Mouse (Mus musculus) intestine, embryonic 15.5 days (tissue): Measurements from ENCODE around the gene Gm13275. TPM values are rescaled to one million over a fixed set of nuclear protein-coding genes. Genes with fewer than 3 reads are reported as not detected.
"Not testable (repeated sequence)": the region's sequence is repeated elsewhere in the genome, so short reads cannot be mapped to it uniquely, and the experiment has no call there.

Experiments used
- ATAC-seq: fragments of 200-750 bp; cut with Nextera tagmentation; 2 replicates; pipeline ENCODE4 v1.8.0; 2017; ENCODE audit warnings: moderate TSS enrichment, moderate library complexity
- H3K27ac ChIP-seq: fragments of 300-500 bp; sonication (generic); 2 replicates; pipeline ENCODE4 v1.5.1; 2015; ENCODE audit warnings: mild to moderate bottlenecking, inconsistent platforms
- H3K27me3 ChIP-seq: fragments of 300-500 bp; sonication (generic); replicated peaks from 2 replicates; pipeline ENCODE4 v1.6.1; 2015; ENCODE audit warnings: inconsistent platforms
- H3K36me3 ChIP-seq: fragments of 300-500 bp; sonication (generic); 2 replicates; pipeline ENCODE4 v1.6.1; 2015; ENCODE audit warnings: inconsistent platforms
- H3K4me1 ChIP-seq: fragments of 300-500 bp; sonication (generic); replicated peaks from 2 replicates; pipeline ENCODE4 v1.6.1; 2015; ENCODE audit warnings: inconsistent platforms
- H3K4me2 ChIP-seq: fragments of 300-500 bp; sonication (generic); replicated peaks from 2 replicates; pipeline ENCODE4 v1.6.1; 2015; ENCODE audit warnings: mild to moderate bottlenecking, inconsistent platforms
- H3K4me3 ChIP-seq: fragments of 300-500 bp; sonication (generic); replicated peaks from 2 replicates; pipeline ENCODE4 v1.5.1; 2015; ENCODE audit warnings: inconsistent platforms
- H3K9ac ChIP-seq: fragments of 300-500 bp; sonication (generic); 2 replicates; pipeline ENCODE4 v1.6.1; 2015; ENCODE audit warnings: inconsistent platforms
- H3K9me3 ChIP-seq: fragments of 300-500 bp; sonication (generic); 2 replicates; pipeline ENCODE4 v1.6.1; 2016; ENCODE audit warnings: inconsistent platforms
- WGBS: fragments of 180-500 bp; shearing (Covaris S2); methylation state at CpG from one replicate; pipeline ENCODE4 v1.1.7; 2015; 5-methylcytosine and 5-hydroxymethylcytosine counted together
- polyA plus RNA-seq: library from polyadenylated mRNA; unstranded; fragments of >200 nt; fragmentation: Nextera tagmentation; extraction: Ambion mirVana; gene quantifications from 2 replicates; pipeline ENCODE4 v1.2.1, GENCODE M21; 2015

Gene Gm13275
- polyA plus RNA-seq, 1 experiment from 2014 or later: not detected

GRCm38 (mm10) chr4:88805761-88806160 lies 11.5 kb downstream of the Gm13275 start:
- not testable (repeated sequence) for H3K4me3 ChIP-seq, ATAC-seq, H3K9ac ChIP-seq, H3K4me1 ChIP-seq, H3K36me3 ChIP-seq, H3K9me3 ChIP-seq, H3K27ac ChIP-seq, H3K27me3 ChIP-seq
- WGBS: no CpG with 5 or more reads among the region's 34 CpGs
- H3K4me2 ChIP-seq: 0 out of 2 replicates have a peak overlapping the region, but pooled peaks have one; percentile 41

DNA sequence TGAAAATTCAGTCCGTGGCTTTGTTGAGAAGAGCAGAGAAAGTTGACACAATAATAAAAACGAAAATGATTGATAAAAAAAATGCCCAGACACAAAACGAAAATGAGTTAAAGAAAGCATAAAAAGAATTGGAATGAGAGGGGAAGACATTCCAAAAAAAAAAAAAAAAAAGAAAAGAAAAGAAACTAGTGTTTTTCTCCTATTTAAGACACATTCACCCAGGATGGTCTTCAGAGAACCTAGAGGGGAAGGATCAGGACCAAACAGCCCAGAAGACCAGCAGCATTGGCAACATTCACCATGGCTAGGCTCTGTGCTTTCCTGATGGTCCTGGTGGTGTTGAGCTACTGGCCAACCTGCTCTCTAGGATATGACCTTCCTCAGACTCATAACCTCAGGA lies 21.6 kb downstream of the Gm13275 start, which contains the start of gene Ifna7:
Gene Ifna7 (plus strand): TSS at position 301 of the 400 bp plus-strand sequence.
- Histone ChIP-seq H3K9me3 (no peaks in the 10 kb centered on the region), H3K36me3 (no peaks in the 10 kb centered on the region), H3K27ac (no peak within 1 kb of the TSS), H3K4me3 (no peak within 1 kb of the TSS), H3K27me3 (no peaks in the 10 kb centered on the region), H3K4me2 (no peak within 1 kb of the TSS), H3K9ac (no peak within 1 kb of the TSS), H3K4me1 (no peaks in the 10 kb centered on the region)
- no peak for ATAC-seq
- 48% methylated on average over 3 of the region's 3 CpGs for WGBS

DNA sequence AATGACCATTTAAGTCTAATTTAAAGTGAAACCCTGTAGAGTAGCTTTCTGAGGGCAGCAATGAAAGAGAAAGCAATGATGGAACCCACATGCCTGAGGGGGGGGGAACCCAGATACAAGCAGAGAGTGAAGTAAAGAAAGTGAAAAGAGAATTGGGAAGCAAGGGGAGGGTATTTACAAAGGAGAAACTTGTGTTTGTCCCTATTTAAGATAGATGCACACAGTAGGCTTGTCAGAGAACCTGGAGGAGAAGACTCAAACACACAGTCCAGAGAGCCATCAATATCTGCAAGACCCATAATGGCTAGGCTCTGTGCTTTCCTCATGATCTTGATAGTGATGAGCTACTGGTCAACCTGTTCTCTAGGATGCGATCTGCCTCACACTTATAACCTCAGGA lies 25.4 kb downstream of the Gm13275 start, which contains the start of gene Ifna11:
Gene Ifna11 (plus strand): TSS at position 301 of the 400 bp plus-strand sequence.
- H3K4me1 ChIP-seq: no peaks in the 10 kb centered on the region
- no peaks in the 10 kb centered on the region for H3K9me3 ChIP-seq
- no peak within 1 kb of the TSS for H3K9ac ChIP-seq
- no peak within 1 kb of the TSS for H3K4me2 ChIP-seq
- 97% methylated on average over 1 of the region's 1 CpGs for WGBS
- no peaks in the 10 kb centered on the region for H3K36me3 ChIP-seq
- H3K27me3 ChIP-seq: no peaks in the 10 kb centered on the region
- ATAC-seq: no peak
- no peak within 1 kb of the TSS for H3K4me3 ChIP-seq
- H3K27ac ChIP-seq: no peak within 1 kb of the TSS

DNA sequence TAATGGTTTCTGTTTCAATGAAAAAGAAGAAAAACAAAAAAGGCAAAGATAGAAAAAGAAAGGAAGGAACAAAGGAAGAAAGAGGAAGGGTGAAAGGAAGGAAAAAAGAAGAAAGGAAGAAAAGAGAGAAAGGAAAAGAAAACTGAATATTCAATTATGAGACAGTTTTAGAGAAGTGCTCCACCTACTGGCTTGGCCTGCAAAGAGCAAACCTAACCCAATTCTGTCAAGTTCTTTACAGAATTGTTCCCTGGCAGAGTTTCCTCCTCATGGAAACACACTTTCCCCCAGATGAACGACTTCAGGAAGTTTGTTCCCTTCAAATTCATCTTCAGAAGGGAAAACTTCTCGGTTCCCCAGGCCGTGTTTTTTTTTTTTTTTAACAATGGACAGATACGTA lies 28.7 kb downstream of the Gm13275 start:
- WGBS: 23% methylated on average over 4 of the region's 4 CpGs
- H3K27me3 ChIP-seq: no peaks in the 10 kb centered on the region
- no peak overlapping the region for H3K27ac ChIP-seq
- no peak overlapping the region for H3K4me3 ChIP-seq
- no peak for ATAC-seq
- H3K4me2 ChIP-seq: no peak overlapping the region
- H3K36me3 ChIP-seq: no peaks in the 10 kb centered on the region
- H3K9me3 ChIP-seq: no peaks in the 10 kb centered on the region
- H3K9ac ChIP-seq: no peak overlapping the region
- no peaks in the 10 kb centered on the region for H3K4me1 ChIP-seq

DNA sequence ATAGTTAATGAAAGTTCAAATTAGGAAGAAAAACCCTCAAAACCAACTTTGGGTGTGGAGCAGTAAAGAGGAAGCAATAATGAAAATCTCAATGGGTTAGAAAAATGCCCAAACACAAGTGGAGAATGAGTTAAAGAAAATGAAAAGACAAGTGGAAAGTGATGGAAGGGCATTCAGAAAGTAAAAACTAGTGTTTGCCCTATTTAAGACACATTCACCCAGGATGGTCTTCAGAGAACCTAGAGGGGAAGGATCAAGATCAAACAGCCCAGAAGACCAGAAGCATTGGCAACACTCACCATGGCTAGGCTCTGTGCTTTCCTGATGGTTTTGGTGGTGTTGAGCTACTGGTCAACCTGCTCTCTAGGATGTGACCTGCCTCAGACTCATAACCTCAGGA lies 32.8 kb downstream of the Gm13275 start, which contains the start of gene Ifna6:
Gene Ifna6 (plus strand): TSS at position 301 of the 400 bp plus-strand sequence.
- H3K27ac ChIP-seq, H3K9me3 ChIP-seq, H3K4me2 ChIP-seq, H3K9ac ChIP-seq, H3K27me3 ChIP-seq, H3K4me1 ChIP-seq, H3K36me3 ChIP-seq, ATAC-seq, H3K4me3 ChIP-seq: not testable (repeated sequence)

- Histone ChIP-seq H3K4me3 (no peak overlapping the region), H3K4me1 (no peaks in the 10 kb centered on the region), H3K9ac (no peak overlapping the region), H3K9me3 (no peaks in the 10 kb centered on the region), H3K27me3 (no peaks in the 10 kb centered on the region), H3K36me3 (no peaks in the 10 kb centered on the region), H3K27ac (no peak overlapping the region), H3K4me2 (no peak overlapping the region)
- 28% methylated on average over 4 of the region's 4 CpGs for WGBS
- ATAC-seq: no peak
Measured at GRCm38 (mm10) chr4:88830523-88830922, 36.2 kb downstream of the Gm13275 start.

DNA sequence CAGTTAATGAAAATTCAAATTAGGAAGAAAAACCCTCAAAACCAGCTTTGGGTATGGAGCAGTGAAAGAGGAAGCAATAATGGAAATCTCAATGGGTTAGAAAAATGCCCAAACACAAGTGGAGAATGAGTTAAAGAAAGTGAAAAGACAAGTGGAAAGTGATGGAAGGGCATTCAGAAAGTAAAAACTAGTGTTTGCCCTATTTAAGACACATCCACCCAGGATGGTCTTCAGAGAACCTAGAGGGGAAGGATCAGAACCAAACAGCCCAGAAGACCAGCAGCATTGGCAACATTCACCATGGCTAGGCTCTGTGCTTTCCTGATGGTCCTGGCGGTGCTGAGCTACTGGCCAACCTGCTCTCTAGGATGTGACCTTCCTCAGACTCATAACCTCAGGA lies 40.9 kb downstream of the Gm13275 start, which contains the start of gene Ifna5:
Gene Ifna5 (plus strand): TSS at position 301 of the 400 bp plus-strand sequence.
- H3K4me2 ChIP-seq: not testable (repeated sequence)

DNA sequence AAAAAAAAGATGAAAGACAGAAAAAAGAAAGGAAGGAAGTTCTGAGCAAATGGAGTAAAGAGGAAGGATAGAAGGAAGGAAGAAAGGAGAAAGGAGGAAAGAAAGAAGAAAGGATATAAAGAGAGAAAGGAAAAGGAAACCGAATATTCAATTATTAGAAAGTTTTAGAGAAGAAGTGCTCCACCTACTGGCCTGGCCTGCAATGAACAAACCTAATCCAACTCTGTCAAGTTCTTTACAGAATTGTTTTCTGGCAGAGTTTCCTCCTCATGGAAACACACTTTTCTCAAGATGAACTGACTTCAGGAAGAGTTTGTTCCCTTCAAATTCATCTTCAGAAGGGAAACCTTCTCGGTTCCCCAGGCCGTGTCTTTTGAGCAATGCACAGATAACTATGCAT lies 44.5 kb downstream of the Gm13275 start:
- 40% methylated on average over 3 of the region's 3 CpGs for WGBS
- no peaks in the 10 kb centered on the region for H3K4me1 ChIP-seq
- no peak for ATAC-seq

More for the DNA sequence above, 40.9 kb downstream of the Gm13275 start, which contains the start of gene Ifna5:
- not testable (repeated sequence) for H3K9ac ChIP-seq, H3K4me1 ChIP-seq, H3K27me3 ChIP-seq, H3K4me3 ChIP-seq, H3K9me3 ChIP-seq, H3K36me3 ChIP-seq, ATAC-seq, H3K27ac ChIP-seq
- 61% methylated on average over 1 of the region's 1 CpGs for WGBS

DNA sequence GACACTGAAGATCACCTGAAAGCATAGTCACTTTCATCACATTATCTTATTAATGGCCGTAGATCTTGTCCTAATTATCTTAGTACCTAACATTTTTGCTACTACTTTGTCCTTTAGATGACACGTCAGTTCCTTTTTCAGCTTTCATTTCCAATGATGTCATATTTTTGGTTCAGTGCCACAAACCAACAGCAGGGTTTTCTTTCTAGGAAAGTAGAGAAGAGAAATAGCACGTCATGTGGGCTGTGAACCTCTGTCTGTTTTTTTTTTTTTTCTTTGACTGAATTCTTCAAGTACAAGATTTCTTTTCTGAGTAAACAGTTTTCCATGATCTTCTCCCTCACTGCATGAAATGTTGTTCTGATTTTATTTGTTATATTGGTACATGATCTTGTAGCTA lies 45.8 kb downstream of the Gm13275 start:
- Histone ChIP-seq H3K4me2 (no peak overlapping the region), H3K9me3 (no peaks in the 10 kb centered on the region), H3K4me1 (no peaks in the 10 kb centered on the region), H3K36me3 (no peaks in the 10 kb centered on the region), H3K9ac (no peak overlapping the region), H3K4me3 (no peak overlapping the region), H3K27ac (no peak overlapping the region), H3K27me3 (no peaks in the 10 kb centered on the region)
- ATAC-seq: no peak
- 74% methylated on average over 3 of the region's 3 CpGs for WGBS

More for the DNA sequence above, 44.5 kb downstream of the Gm13275 start:
- Histone ChIP-seq H3K9me3 (no peaks in the 10 kb centered on the region), H3K9ac (no peak overlapping the region), H3K27me3 (no peaks in the 10 kb centered on the region), H3K36me3 (no peaks in the 10 kb centered on the region), H3K27ac (no peak overlapping the region), H3K4me3 (no peak overlapping the region), H3K4me2 (no peak overlapping the region)

- Histone ChIP-seq H3K4me1 (no peaks in the 10 kb centered on the region), H3K9me3 (no peaks in the 10 kb centered on the region), H3K9ac (no peak within 1 kb of the TSS), H3K27me3 (no peaks in the 10 kb centered on the region), H3K4me2 (no peak within 1 kb of the TSS), H3K36me3 (no peaks in the 10 kb centered on the region), H3K4me3 (no peak within 1 kb of the TSS), H3K27ac (no peak within 1 kb of the TSS)
- no peak for ATAC-seq
- 59% methylated on average over 2 of the region's 2 CpGs for WGBS
Measured at GRCm38 (mm10) chr4:88841438-88841911, 47.2 kb downstream of the Gm13275 start, which contains the start of gene Ifna4. Ifna4 (plus strand) TSS chr4:88841861.

Other genes with a start within 250 kb of the Gm13275 start
- gene Ifna15, start 236.2 kb upstream of the Gm13275 start, polyA plus RNA-seq: not detected in 2 replicates
- not detected in 2 replicates for gene Ifna14, start 222.7 kb upstream of the Gm13275 start, polyA plus RNA-seq
- gene Ifna9, start 202.1 kb upstream of the Gm13275 start, polyA plus RNA-seq: not detected in 2 replicates
- gene Ifna12, start 191.1 kb upstream of the Gm13275 start, polyA plus RNA-seq: not detected in 2 replicates
- not detected in 2 replicates for gene C87499, start 160.1 kb upstream of the Gm13275 start, polyA plus RNA-seq
- gene Ifna13, start 150.0 kb upstream of the Gm13275 start, polyA plus RNA-seq: not detected in 2 replicates
- gene Ifna16, start 117.6 kb upstream of the Gm13275 start, polyA plus RNA-seq: not detected in 2 replicates
- gene Ifna2, start 110.6 kb upstream of the Gm13275 start, polyA plus RNA-seq: not detected in 2 replicates
- gene Ifnab, start 103.1 kb upstream of the Gm13275 start, polyA plus RNA-seq: not detected in 2 replicates
- 0.80 and 0.97 TPM in 2 replicates for gene Gm26566, start 72.7 kb upstream of the Gm13275 start, polyA plus RNA-seq
- 75.3 and 89.4 TPM in 2 replicates for gene Klhl9, start 72.0 kb upstream of the Gm13275 start, polyA plus RNA-seq
- not detected in 2 replicates for gene Gm13271, start 39.6 kb upstream of the Gm13275 start, polyA plus RNA-seq
- 0.39 and 0.80 TPM in 2 replicates for gene Gm13283, start 34.4 kb upstream of the Gm13275 start, polyA plus RNA-seq
- 0.63 TPM in 1 of 2 replicates, not detected in the other for gene Gm13290, start 20.7 kb upstream of the Gm13275 start, polyA plus RNA-seq
- not detected in 2 replicates for gene Gm13289, start 17.6 kb upstream of the Gm13275 start, polyA plus RNA-seq
- gene Gm13272, start 14.6 kb upstream of the Gm13275 start, polyA plus RNA-seq: not detected in 2 replicates
- gene Ifnz, start 12.4 kb upstream of the Gm13275 start, polyA plus RNA-seq: not detected in 2 replicates
- gene Gm13276, start 8.8 kb upstream of the Gm13275 start, polyA plus RNA-seq: 0.38 TPM in 1 of 2 replicates, not detected in the other
- not detected in 2 replicates for gene Gm13277, start 5.9 kb upstream of the Gm13275 start, polyA plus RNA-seq
- gene Gm13278, start 2.9 kb upstream of the Gm13275 start, polyA plus RNA-seq: not detected in 2 replicates
- gene Gm13279, start 2.9 kb downstream of the Gm13275 start, polyA plus RNA-seq: not detected in 2 replicates
- 1.1 TPM in 2 replicates for gene Gm13285, start 5.2 kb downstream of the Gm13275 start, polyA plus RNA-seq
- gene Gm13287, start 8.8 kb downstream of the Gm13275 start, polyA plus RNA-seq: not detected in 2 replicates
- 0.08 TPM in 1 of 2 replicates, not detected in the other for gene Gm13288, start 11.0 kb downstream of the Gm13275 start, polyA plus RNA-seq
- gene Ifna7, start 21.7 kb downstream of the Gm13275 start, polyA plus RNA-seq: not detected in 2 replicates
- not detected in 2 replicates for gene Ifna11, start 25.5 kb downstream of the Gm13275 start, polyA plus RNA-seq
- not detected in 2 replicates for gene Ifna6, start 32.9 kb downstream of the Gm13275 start, polyA plus RNA-seq
- not detected in 2 replicates for gene Ifna5, start 41.0 kb downstream of the Gm13275 start, polyA plus RNA-seq
- not detected in 2 replicates for gene Ifna4, start 47.4 kb downstream of the Gm13275 start, polyA plus RNA-seq
- not detected in 2 replicates for gene Ifna1, start 55.6 kb downstream of the Gm13275 start, polyA plus RNA-seq
- gene Ifne, start 85.7 kb downstream of the Gm13275 start, polyA plus RNA-seq: not detected in 2 replicates